Mouse (Mus musculus) gastrocnemius, postnatal 4 days (tissue): ENCODE data around the gene Apob. TPM values are rescaled to one million over a fixed set of nuclear protein-coding genes. Genes with fewer than 3 reads are reported as not detected.

Source experiments
- DNase-seq, 2 experiments: peaks; one replicate each; pipeline ENCODE4 v3.0.0; 2021 to 2022; ENCODE audit warnings: low spot score in 2 of 2, mixed read lengths in 2 of 2
- total RNA-seq, 2 experiments: library from RNA; stranded (reverse); gene quantifications; 2 replicates each; pipeline ENCODE4 v1.2.3; 2021

The Apob gene
- total RNA-seq, 2 experiments from 2014 or later: 0.59 to 7.1 TPM

GRCm38 (mm10) chr12:8032359-8032755 lies 54.9 kb downstream of the Apob start:
- DNase-seq: no peak

- no peak for DNase-seq
Observed at GRCm38 (mm10) chr12:8038081-8038730, 60.8 kb downstream of the Apob start.

- DNase-seq: no peak
Observed at GRCm38 (mm10) chr12:8042626-8043394, 65.4 kb downstream of the Apob start.

- DNase-seq: no peak
Observed at GRCm38 (mm10) chr12:8047046-8047445, 69.6 kb downstream of the Apob start.

- DNase-seq: no peak
Observed at GRCm38 (mm10) chr12:8047789-8048309, 70.4 kb downstream of the Apob start.

GRCm38 (mm10) chr12:8056001-8056640 lies 78.7 kb downstream of the Apob start:
- no peak for DNase-seq

GRCm38 (mm10) chr12:8059576-8059975 lies 82.1 kb downstream of the Apob start:
- DNase-seq: no peak

- DNase-seq: no peak
Observed at GRCm38 (mm10) chr12:8063363-8064065, 86.1 kb downstream of the Apob start.

Other genes starting within 250 kb of the Apob start
- 10 to 100 TPM; 17.1 to 19.3 TPM for gene Ldah, start 230.5 kb downstream of the Apob start, total RNA-seq